ENCODE assay signal across 7 mouse cellular contexts in the genomic region with DNA sequence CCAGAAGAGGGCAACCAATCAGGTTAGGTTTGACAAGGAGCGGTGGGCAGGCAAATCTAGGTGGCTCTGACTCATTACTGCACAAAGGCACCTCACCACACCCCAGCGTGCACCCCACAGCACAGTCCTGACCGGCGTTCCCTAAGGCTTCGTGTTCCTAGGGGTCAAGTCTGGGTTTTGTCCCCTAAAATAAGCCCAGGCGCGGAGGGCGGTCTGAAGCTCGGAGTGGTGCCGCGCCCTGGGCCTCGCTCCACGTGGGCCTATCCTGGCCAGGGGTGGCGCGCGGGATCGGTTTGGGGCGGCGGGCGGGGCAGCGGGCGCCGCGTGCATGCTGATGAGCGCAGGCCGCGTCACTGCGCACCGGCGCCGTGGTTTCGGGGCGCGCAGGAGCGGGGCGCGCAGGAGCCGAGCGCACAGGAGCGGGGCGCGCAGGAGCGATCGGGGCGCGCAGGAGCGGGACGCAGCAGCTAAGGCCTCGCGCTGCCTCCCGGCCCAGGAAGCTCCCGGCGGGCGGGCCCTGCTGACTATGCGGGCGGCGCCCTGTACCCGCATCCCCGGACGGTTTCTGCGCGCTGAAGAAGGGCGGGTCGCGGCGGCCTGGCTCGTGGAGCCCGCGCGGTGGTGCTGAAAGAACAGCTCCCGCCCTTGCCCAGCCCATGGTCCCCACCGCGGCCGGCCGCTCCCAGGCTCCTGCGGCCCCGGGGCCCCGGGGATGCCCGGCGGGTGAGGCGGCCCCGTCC. TPM values are rescaled to one million over a fixed set of nuclear protein-coding genes. Genes with fewer than 3 reads are reported as not detected.
DNase-seq lines count a peak whose midpoint lies in the region; ATAC-seq lines count a peak whose summit lies in the region.

Gene Galnt9, plus strand, starts transcription at position 405 of the 740 bp plus-strand sequence.

- intact Hi-C loops in gastrocnemius, postnatal 14 days (cut with DNase I; ENCODE audit: low total_unique reads) = no loop called here
- intact Hi-C loops in left cerebral cortex, postnatal 14 days (cut with DNase I) = no loop called here

- peak; percentile 86 for ATAC-seq in intestine, embryonic 15.5 days

- H3K36me3 ChIP-seq in intestine, embryonic 15.5 days = no peaks in the 10 kb centered on the region

- H3K27me3 ChIP-seq in intestine, embryonic 15.5 days (replicated peaks) = peaks cover 63% of the 10 kb centered on the region

- under 1% methylated on average over 74 of the region's 82 CpGs for WGBS in intestine, embryonic 15.5 days

- peak within 1 kb of the TSS; percentile 38 for H3K4me3 ChIP-seq in intestine, embryonic 15.5 days (replicated peaks)

- no peak within 1 kb of the TSS for H3K9ac ChIP-seq in intestine, embryonic 15.5 days

- H3K4me2 ChIP-seq in intestine, embryonic 15.5 days (replicated peaks) = peak within 1 kb of the TSS; percentile 81

- H3K4me1 ChIP-seq in intestine, embryonic 15.5 days (replicated peaks) = peaks cover 5% of the 10 kb centered on the region

- H3K27ac ChIP-seq in intestine, embryonic 15.5 days = no peak within 1 kb of the TSS

- DNase-seq in adrenal gland, postnatal 10 days = peak; percentile 90
- DNase-seq in cerebellum, postnatal 36 days = peak; percentile 80 to 86
- DNase-seq in gastrocnemius, postnatal 14 days = peak; percentile 66
- peak in 1 of 2 experiments; percentile 69 for DNase-seq in left cerebral cortex, postnatal 14 days (ENCODE audit: low spot score in 2 of 2)
- peak; percentile 74 for DNase-seq in mesoderm, embryonic 11.5 days (ENCODE audit: low read depth, low spot score)
- peak; percentile 54 to 64 for DNase-seq in right cerebral cortex, postnatal 36 days (ENCODE audit: low spot score in 2 of 2)

- no peaks in the 10 kb centered on the region for H3K9me3 ChIP-seq in intestine, embryonic 15.5 days

RNA-seq across cellular contexts. Expression of gene Galnt9, which starts in this region (rescaled TPM):
- total RNA-seq in adrenal gland, postnatal 10 days (2021) = under 1 TPM; 0.27 to 0.30 TPM
- total RNA-seq in gastrocnemius, postnatal 14 days (2021) = not detected
- 0.36 and 0.53 TPM in 2 replicates for polyA plus RNA-seq in intestine, embryonic 15.5 days (2015; fragmentation: Nextera tagmentation; extraction: Ambion mirVana)
- total RNA-seq in left cerebral cortex, postnatal 14 days (2021) = 10 to 100 TPM; 83.1 to 88.7 TPM

Comparison
In these comparisons a context has a peak if more than half of its experiments do, and no peak if none do; other contexts are left out.
1. RNA of gene Galnt9 (total RNA-seq): 83.1 to 88.7 TPM in left cerebral cortex, postnatal 14 days; 0.27 to 0.30 TPM in adrenal gland, postnatal 10 days and not detected in gastrocnemius, postnatal 14 days; every median in the first group is over 10 times any median in the second.
2. Peak in DNase-seq in adrenal gland, postnatal 10 days; RNA of the gene not detected or under 1 TPM.
3. Peak in DNase-seq in gastrocnemius, postnatal 14 days; RNA of the gene not detected or under 1 TPM.
4. Peak in ATAC-seq, H3K4me3 ChIP-seq and H3K4me2 ChIP-seq in intestine, embryonic 15.5 days; RNA of the gene not detected or under 1 TPM.